Mouse (Mus musculus) heart, postnatal 0 days (tissue): Measurements from ENCODE around the gene Cavin2. TPM values are rescaled to one million over a fixed set of nuclear protein-coding genes. Genes with fewer than 3 reads are reported as not detected.
A peak's percentile ranks its signal among the peaks of the same experiment; 100 is the strongest.

Source experiments
- ATAC-seq: fragments of 200-750 bp; cut with Nextera tagmentation; 2 replicates; pipeline ENCODE4 v1.8.0; 2017; ENCODE audit warnings: low read depth, moderate number of reproducible peaks, moderate library complexity; ENCODE audit not compliant: insufficient read depth
- DNase-seq: peaks from one replicate; pipeline ENCODE4 v3.0.0-alpha.2; 2016; ENCODE audit warnings: low spot score
- H3K27ac ChIP-seq: fragments of 300-500 bp; sonication (generic); 2 replicates; pipeline ENCODE4 v1.5.1; 2014; ENCODE audit warnings: low read depth, mild to moderate bottlenecking
- H3K27me3 ChIP-seq: fragments of 300-500 bp; sonication (generic); 2 replicates; pipeline ENCODE4 v1.6.1; 2014; ENCODE audit warnings: low read length, mixed read lengths; ENCODE audit not compliant: control insufficient read depth, insufficient read depth
- H3K36me3 ChIP-seq: fragments of 300-500 bp; sonication (generic); replicated peaks from 2 replicates; pipeline ENCODE4 v1.6.1; 2014; ENCODE audit warnings: low read length, mixed read lengths; ENCODE audit not compliant: control insufficient read depth, insufficient read depth
- H3K4me1 ChIP-seq: fragments of 300-500 bp; sonication (generic); 2 replicates; pipeline ENCODE4 v1.6.1; 2014; ENCODE audit warnings: antibody characterized with exemption; ENCODE audit not compliant: control insufficient read depth, insufficient read depth
- H3K4me2 ChIP-seq: fragments of 300-500 bp; sonication (generic); 2 replicates; pipeline ENCODE4 v1.6.1; 2014; ENCODE audit warnings: low read depth, mild to moderate bottlenecking, low read length, moderate library complexity
- H3K4me3 ChIP-seq: fragments of 300-500 bp; sonication (generic); 2 replicates; pipeline ENCODE4 v1.5.1; 2014; ENCODE audit warnings: low read depth, low read length
- H3K9ac ChIP-seq: fragments of 300-500 bp; sonication (generic); replicated peaks from 2 replicates; pipeline ENCODE4 v1.6.1; 2014; ENCODE audit warnings: low read depth, low read length, mixed read lengths
- H3K9me3 ChIP-seq: fragments of 300-500 bp; sonication (generic); replicated peaks from 2 replicates; pipeline ENCODE4 v1.6.1; 2016; ENCODE audit warnings: low read length; ENCODE audit not compliant: control insufficient read depth
- CTCF ChIP-seq: IDR thresholded peaks from 2 replicates; pipeline ENCODE4 v1.5.1; 2016; ENCODE audit warnings: antibody characterized with exemption, control low read depth, low read depth
- EP300 ChIP-seq: IDR thresholded peaks from 2 replicates; pipeline ENCODE4 v1.6.1; 2016; ENCODE audit warnings: antibody characterized with exemption, low read depth
- WGBS: fragments of 180-500 bp; shearing (Covaris S2); extraction: QIAGEN DNeasy Blood & Tissue Kit; methylation state at CpG from one replicate; pipeline ENCODE4 v1.1.7; 2014; 5-methylcytosine and 5-hydroxymethylcytosine counted together
- polyA plus RNA-seq: library from polyadenylated mRNA; unstranded; fragments of >200 nt; fragmentation: Nextera tagmentation; extraction: Ambion mirVana; gene quantifications from 2 replicates; pipeline ENCODE4 v1.2.1, GENCODE M21; 2015
- total RNA-seq: library from RNA; depleted of rRNA; stranded (reverse); fragments of >200 nt; gene quantifications from 2 replicates; pipeline ENCODE4 v1.2.3, GENCODE M21; 2014; ENCODE audit warnings: low replicate concordance; rRNA removed

The Cavin2 gene
- total and polyA plus RNA-seq, 2 experiments from 2014 or later: 185 to 190 TPM

DNA sequence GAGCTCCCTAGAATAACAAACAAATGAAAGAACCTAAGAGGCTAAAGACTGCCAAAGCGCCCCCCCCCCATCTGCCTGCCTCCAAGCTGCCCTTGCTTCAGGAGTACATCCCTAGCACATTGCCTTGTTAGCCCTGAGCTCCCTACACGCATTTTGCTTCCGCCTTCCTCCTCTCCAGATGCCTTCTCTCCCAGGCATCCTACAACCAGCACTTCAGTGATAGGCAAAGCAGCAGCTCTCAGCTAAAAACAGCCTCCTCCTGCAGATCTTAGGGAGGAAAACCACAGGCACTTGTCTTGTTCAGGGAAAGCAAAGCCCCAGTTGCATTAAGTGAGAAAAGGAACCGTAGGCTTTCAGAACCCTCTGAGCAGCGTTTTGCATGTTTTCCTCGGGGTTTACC is 45.4 kb downstream of the Cavin2 start:
- DNase-seq (no peak), ATAC-seq (no peak)
- H3K27ac ChIP-seq: no peak overlapping the region
- no peak overlapping the region for H3K9ac ChIP-seq
- peak overlapping the region; percentile 68 for H3K4me2 ChIP-seq
- no peaks in the 10 kb centered on the region for H3K36me3 ChIP-seq
- no peaks in the 10 kb centered on the region for H3K9me3 ChIP-seq
- no peaks in the 10 kb centered on the region for H3K27me3 ChIP-seq
- peaks cover 5% of the 10 kb centered on the region; the same call in 1 of the 2 replicates for H3K4me1 ChIP-seq
- H3K4me3 ChIP-seq: no peak overlapping the region
- TF ChIP-seq EP300: no peak
- TF ChIP-seq CTCF: no peak
- 16% methylated on average over 6 of the region's 6 CpGs for WGBS

DNA sequence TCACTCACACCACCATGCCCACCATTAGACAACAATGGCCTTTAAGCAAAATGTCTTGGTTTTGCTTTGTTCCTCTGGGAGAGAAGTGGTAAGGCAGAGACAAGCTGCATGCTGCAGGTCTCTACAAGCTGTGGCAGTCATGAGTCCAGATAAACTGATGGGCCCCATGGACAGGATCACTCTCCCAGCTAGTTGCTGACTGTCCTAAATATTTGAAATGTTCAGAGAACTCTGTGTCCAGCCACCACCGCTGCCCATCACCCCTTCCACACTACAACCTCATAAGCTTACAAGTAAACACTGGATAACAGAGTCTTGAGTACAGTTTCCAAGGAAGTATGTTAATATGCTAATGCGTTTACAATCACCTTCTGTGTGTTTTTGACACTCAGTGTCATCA is 46.2 kb downstream of the Cavin2 start:
- Histone ChIP-seq H3K9ac (no peak overlapping the region), H3K9me3 (no peaks in the 10 kb centered on the region), H3K27me3 (no peaks in the 10 kb centered on the region), H3K4me1 (peaks cover 5% of the 10 kb centered on the region; the same call in 1 of the 2 replicates), H3K4me2 (no peak overlapping the region), H3K4me3 (no peak overlapping the region), H3K36me3 (no peaks in the 10 kb centered on the region), H3K27ac (no peak overlapping the region)
- TF ChIP-seq CTCF (no peak), EP300 (no peak)
- DNase-seq (no peak), ATAC-seq (no peak)
- WGBS: 78% methylated on average over 2 of the region's 2 CpGs

DNA sequence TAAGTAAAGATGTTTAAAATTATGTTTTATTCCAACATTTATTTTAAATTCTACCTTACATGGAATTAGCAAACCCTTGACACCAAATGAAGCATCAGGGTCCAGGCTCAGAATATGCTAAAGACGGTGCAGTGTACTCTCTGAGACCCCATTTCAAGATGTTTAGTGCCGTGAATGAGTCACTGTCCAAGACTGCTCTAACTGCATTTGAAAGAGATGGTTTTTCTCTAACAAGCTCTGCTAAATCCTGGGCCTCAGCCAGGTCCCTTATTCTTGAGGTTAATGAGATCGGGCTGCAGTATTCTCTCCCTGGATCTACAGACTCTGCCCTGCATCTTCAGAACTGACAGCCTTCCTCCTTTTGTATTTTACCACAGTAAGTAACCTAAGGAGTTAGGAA is 55.2 kb downstream of the Cavin2 start:
- DNase-seq (no peak), ATAC-seq (no peak)
- H3K4me1 ChIP-seq: no peaks in the 10 kb centered on the region
- H3K36me3 ChIP-seq: no peaks in the 10 kb centered on the region
- no peaks in the 10 kb centered on the region; the same call in 1 of the 2 replicates for H3K9me3 ChIP-seq
- no peak for TF ChIP-seq EP300
- H3K4me3 ChIP-seq: no peak overlapping the region
- WGBS: 62% methylated on average over 3 of the region's 3 CpGs
- no peak overlapping the region for H3K9ac ChIP-seq
- H3K27ac ChIP-seq: no peak overlapping the region
- H3K27me3 ChIP-seq: no peaks in the 10 kb centered on the region
- H3K4me2 ChIP-seq: no peak overlapping the region

DNA sequence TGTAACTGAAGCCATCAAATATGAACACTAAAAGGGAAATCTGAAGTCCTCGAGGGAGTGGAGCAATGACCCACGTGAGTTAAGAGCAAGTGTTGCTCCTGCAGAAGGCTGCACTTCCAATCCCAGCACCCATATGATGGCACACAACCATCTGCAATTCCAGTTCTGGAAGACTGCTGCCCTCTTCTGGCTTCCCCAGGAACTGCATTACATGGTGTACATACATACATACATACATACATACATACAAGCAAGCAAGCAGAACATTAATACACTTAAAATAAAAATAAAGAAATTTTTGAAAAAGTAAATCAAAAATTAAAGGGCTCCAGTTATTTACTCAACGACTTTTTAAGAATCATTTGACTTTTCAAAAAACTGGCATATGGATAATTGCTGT is 58.7 kb downstream of the Cavin2 start:
- Histone ChIP-seq H3K4me3 (no peak overlapping the region), H3K9ac (no peak overlapping the region), H3K27ac (no peak overlapping the region), H3K4me1 (no peaks in the 10 kb centered on the region), H3K9me3 (no peaks in the 10 kb centered on the region; the same call in 1 of the 2 replicates), H3K4me2 (no peak overlapping the region), H3K36me3 (no peaks in the 10 kb centered on the region), H3K27me3 (no peaks in the 10 kb centered on the region)
- WGBS: 90% methylated on average over 3 of the region's 3 CpGs
- ATAC-seq: no peak
- no peak for DNase-seq
- TF ChIP-seq CTCF (no peak), EP300 (no peak)

DNA sequence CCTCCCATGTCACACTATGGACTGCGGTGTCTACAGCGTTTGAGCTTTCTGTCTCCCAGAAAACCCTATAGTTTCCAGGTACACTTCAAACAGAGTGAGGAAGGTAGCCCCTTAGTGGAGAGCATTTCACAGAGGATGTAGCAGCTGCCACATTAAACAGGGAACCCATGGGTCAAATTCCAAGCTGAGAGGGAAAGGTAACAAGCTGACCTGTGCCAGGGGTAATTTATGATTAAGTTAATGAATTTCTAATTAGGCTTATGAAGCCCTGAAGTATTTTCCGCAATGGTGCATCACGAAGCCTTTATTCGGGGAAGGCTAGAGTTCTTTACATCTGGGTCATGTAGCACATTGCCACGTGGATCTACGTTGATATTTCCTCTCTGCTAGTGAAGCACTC is 59.7 kb downstream of the Cavin2 start:
- no peak for TF ChIP-seq CTCF
- no peak for TF ChIP-seq EP300
- H3K4me2 ChIP-seq: no peak overlapping the region
- no peak for ATAC-seq
- H3K9me3 ChIP-seq: no peaks in the 10 kb centered on the region; the same call in 1 of the 2 replicates
- H3K4me1 ChIP-seq: no peaks in the 10 kb centered on the region
- no peak overlapping the region for H3K27ac ChIP-seq
- 89% methylated on average over 7 of the region's 7 CpGs for WGBS
- H3K36me3 ChIP-seq: no peaks in the 10 kb centered on the region
- H3K27me3 ChIP-seq: no peaks in the 10 kb centered on the region
- no peak for DNase-seq
- H3K9ac ChIP-seq: no peak overlapping the region
- no peak overlapping the region for H3K4me3 ChIP-seq

DNA sequence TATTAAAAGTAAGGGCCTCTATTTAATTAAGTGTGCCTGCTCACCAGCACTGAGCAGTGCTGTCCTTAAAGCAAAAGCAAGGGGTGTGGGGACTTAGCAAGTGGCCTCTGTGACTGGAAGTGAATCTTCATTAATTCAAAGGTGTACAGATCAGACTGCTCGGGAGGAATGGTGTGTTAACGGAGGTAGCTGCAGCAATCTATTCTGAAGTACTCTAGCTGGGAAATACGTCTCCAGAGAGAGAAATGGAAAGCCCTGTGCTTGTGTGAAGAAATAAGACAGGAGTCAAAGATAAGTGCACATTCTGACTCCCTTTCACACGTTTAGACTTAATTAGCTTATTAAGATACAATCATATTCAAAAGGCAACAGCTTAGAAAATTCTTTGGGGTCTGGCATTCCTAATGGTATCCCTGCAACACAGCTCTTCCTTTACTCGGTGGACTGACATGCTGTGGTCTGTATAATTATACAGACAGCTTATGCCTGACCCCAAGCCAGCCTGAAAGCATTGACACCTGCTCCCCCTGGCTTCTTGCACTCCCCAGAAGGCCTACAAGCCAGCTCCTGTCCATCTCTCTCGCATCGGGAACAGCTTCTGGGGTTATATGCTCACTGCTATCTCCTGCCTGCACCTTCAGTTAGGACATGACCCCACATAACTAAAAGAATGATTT is 60.5 kb downstream of the Cavin2 start:
- no peaks in the 10 kb centered on the region for H3K36me3 ChIP-seq
- WGBS: 46% methylated on average over 7 of the region's 7 CpGs
- no peak overlapping the region for H3K4me2 ChIP-seq
- H3K9me3 ChIP-seq: no peaks in the 10 kb centered on the region; the same call in 1 of the 2 replicates
- ATAC-seq (no peak), DNase-seq (no peak)
- H3K4me3 ChIP-seq: no peak overlapping the region
- no peak overlapping the region for H3K27ac ChIP-seq
- no peaks in the 10 kb centered on the region for H3K4me1 ChIP-seq
- no peak overlapping the region for H3K9ac ChIP-seq
- no peaks in the 10 kb centered on the region for H3K27me3 ChIP-seq
- TF ChIP-seq CTCF (no peak), EP300 (no peak)

Other genes with a start within 250 kb of the Cavin2 start
- 28.9 and 38.3 TPM in 2 replicates for gene Nabp1, start 189.3 kb downstream of the Cavin2 start, total RNA-seq
- gene Nabp1, start 189.3 kb downstream of the Cavin2 start, polyA plus RNA-seq: 26.6 and 28.1 TPM in 2 replicates